Mouse (Mus musculus) spleen, postnatal 4 days (tissue): ENCODE results near the gene Rab19.
"Not testable (repeated sequence)": the region's sequence is repeated elsewhere in the genome, so short reads cannot be mapped to it uniquely, and the experiment has no call there.

Experiments used
- DNase-seq, 2 experiments: peaks; one replicate each; pipeline ENCODE4 v3.0.0; 2022; ENCODE audit warnings: low spot score in 2 of 2

Rab19 gene

GRCm38 (mm10) chr6:39379224-39379623 is 1.8 kb upstream of the Rab19 start:
- DNase-seq: peak in 1 of 2 experiments; percentile 27

- DNase-seq: peak in 1 of 2 experiments; percentile 22
These were observed 1.2 kb upstream of the Rab19 start for GRCm38 (mm10) chr6:39379749-39380148.

GRCm38 (mm10) chr6:39380276-39380675 is 699 bp upstream of the Rab19 start:
- DNase-seq: no peak

- no peak for DNase-seq
These were observed 9.0 kb downstream of the Rab19 start for GRCm38 (mm10) chr6:39389988-39390387.

- no peak for DNase-seq
These were observed 14.5 kb downstream of the Rab19 start for GRCm38 (mm10) chr6:39395471-39395870.

- no peak for DNase-seq
These were observed 14.9 kb downstream of the Rab19 start for GRCm38 (mm10) chr6:39395916-39396315.

- no peak for DNase-seq
These were observed 16.1 kb downstream of the Rab19 start for GRCm38 (mm10) chr6:39397046-39397445.

GRCm38 (mm10) chr6:39398342-39398741 is 17.4 kb downstream of the Rab19 start:
- no peak for DNase-seq

GRCm38 (mm10) chr6:39400343-39400742 is 19.4 kb downstream of the Rab19 start:
- no peak for DNase-seq

- DNase-seq: no peak
These were observed 22.2 kb downstream of the Rab19 start for GRCm38 (mm10) chr6:39403136-39403535.

GRCm38 (mm10) chr6:39406480-39406879 is 25.5 kb downstream of the Rab19 start:
- no peak for DNase-seq

- DNase-seq: no peak
These were observed 33.1 kb downstream of the Rab19 start for GRCm38 (mm10) chr6:39414106-39414505.

GRCm38 (mm10) chr6:39415762-39416161 is 34.8 kb downstream of the Rab19 start:
- DNase-seq: peak; percentile 86 to 95

- not testable (repeated sequence) for DNase-seq
These were observed 35.7 kb downstream of the Rab19 start for GRCm38 (mm10) chr6:39416654-39417053.

- DNase-seq: no peak
These were observed 38.4 kb downstream of the Rab19 start for GRCm38 (mm10) chr6:39419386-39419850.

GRCm38 (mm10) chr6:39419851-39420721 is 39.1 kb downstream of the Rab19 start, which contains the start of gene Mkrn1:
Gene Mkrn1 (minus strand): TSS chr6:39420462.
- DNase-seq: peak; percentile 87 to 90

- DNase-seq: no peak
These were observed 39.9 kb downstream of the Rab19 start for GRCm38 (mm10) chr6:39420867-39421266.

GRCm38 (mm10) chr6:39423130-39423551 is 42.2 kb downstream of the Rab19 start:
- peak in 1 of 2 experiments; percentile 30 for DNase-seq

GRCm38 (mm10) chr6:39423686-39424085 is 42.7 kb downstream of the Rab19 start:
- peak in 1 of 2 experiments; percentile 48 for DNase-seq

GRCm38 (mm10) chr6:39425181-39425580 is 44.2 kb downstream of the Rab19 start:
- peak in 1 of 2 experiments; percentile 37 for DNase-seq

GRCm38 (mm10) chr6:39426725-39427124 is 45.8 kb downstream of the Rab19 start:
- DNase-seq: no peak

GRCm38 (mm10) chr6:39427276-39428003 is 46.5 kb downstream of the Rab19 start:
- no peak for DNase-seq
